Mouse (Mus musculus): ENCODE data around the gene Pilra. TPM values are rescaled to one million over a fixed set of nuclear protein-coding genes. Genes with fewer than 3 reads are reported as not detected.

Pilra gene
- polyA plus RNA-seq, 1 experiment = 0.53 TPM

DNA sequence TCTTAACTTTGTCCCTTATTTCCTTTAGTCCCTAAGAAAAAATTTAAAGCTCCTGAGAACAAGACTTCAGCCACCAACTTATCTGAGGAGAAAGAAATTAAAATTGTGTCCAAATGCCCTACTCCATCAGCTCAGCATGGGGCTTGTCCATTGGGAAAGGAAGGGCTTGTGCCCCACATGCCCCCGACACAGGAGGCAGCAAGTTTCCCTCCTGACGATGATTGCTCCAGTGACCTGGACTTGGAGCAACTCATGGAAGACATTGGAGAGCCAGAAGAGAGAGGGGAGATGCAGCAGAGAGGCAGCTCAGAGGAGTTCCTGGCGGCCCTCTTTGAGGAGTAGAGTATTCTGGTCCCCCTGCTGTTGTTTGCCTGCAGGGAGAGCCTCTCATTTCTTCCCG is 14.0 kb downstream of the Pilra start:
- Histone ChIP-seq H3K27ac (ENCODE audit: insufficient read depth, low read length) (no peak overlapping the region), H3K4me1 (ENCODE audit: control insufficient read depth, insufficient read depth, low read length) (no peaks in the 10 kb centered on the region), H3K4me3 (ENCODE audit: insufficient read depth, low read length) (no peak overlapping the region)
- no peak for TF ChIP-seq POLR2A (IDR thresholded peaks at IDR 0.05; ENCODE audit: low read depth, low read length)
- no peak for TF ChIP-seq CTCF (IDR thresholded peaks at IDR 0.05; ENCODE audit: borderline replicate concordance, insufficient read depth, low read length)

DNA sequence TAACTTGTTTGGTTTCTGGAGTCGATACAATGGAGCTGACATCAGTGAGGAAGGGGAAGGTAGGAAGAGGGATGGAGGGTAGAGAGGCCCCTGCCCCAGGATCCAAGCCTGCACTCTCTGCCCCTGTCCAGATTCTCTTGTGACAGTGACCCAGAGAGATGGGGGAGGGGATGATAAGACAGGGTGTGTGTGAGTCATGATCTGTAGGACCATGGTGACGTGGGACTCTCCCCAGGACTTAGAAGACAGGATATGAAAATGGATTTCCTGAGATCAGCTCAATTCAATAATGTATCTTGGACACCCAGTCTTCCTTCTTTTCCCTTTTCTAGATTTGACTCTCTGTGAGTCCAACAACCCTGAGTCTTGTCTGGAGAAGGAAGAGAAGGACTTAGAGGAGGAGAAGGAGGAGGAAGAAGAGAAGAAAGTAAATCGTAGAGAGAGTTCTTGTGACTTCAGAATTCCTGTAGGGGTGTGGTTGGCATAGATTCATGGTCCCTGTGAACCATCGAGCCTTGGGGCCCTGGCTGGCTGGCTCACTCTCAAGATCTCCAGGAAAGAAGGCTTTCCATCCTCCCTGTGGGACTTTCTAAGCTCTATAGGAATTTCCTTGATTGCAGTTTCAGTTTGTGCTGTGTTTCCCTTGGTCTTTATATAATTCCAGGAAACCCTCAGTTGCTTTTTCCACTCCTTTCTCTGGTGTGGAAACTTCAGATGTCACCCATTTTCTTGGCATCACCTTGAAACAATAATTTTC is 18.4 kb downstream of the Pilra start:
- no peaks in the 10 kb centered on the region for H3K4me1 ChIP-seq (ENCODE audit: control insufficient read depth, insufficient read depth, low read length)
- H3K4me3 ChIP-seq (ENCODE audit: insufficient read depth, low read length) = no peak overlapping the region
- TF ChIP-seq CTCF (IDR thresholded peaks at IDR 0.05; ENCODE audit: borderline replicate concordance, insufficient read depth, low read length) = no peak
- H3K27ac ChIP-seq (ENCODE audit: insufficient read depth, low read length) = no peak overlapping the region

DNA sequence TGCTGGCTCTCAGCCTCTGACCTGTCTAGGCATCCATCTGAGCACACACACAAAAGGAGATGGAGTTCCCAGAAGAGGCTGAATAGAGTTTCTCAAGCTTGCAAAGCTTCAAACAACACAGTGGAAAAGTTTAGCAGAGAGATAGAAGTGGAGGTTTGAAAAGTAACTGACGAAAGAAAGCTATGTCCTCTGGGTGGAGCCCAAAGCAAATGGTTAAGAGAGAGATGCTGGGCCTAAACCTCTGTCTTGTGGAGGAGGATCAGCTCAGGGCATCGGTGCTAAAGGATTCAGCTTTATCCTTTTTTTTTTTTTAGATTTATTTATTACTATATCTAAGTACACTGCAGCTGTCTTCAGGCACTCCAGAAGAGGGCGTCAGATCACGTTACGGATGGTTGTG is 27.8 kb downstream of the Pilra start:
- H3K27ac ChIP-seq (ENCODE audit: insufficient read depth, low read length) = no peak overlapping the region
- TF ChIP-seq CTCF (IDR thresholded peaks at IDR 0.05; ENCODE audit: borderline replicate concordance, insufficient read depth, low read length) (no peak), POLR2A (IDR thresholded peaks at IDR 0.05; ENCODE audit: low read depth, low read length) (no peak)
- H3K4me1 ChIP-seq (ENCODE audit: control insufficient read depth, insufficient read depth, low read length) = no peaks in the 10 kb centered on the region
- no peak overlapping the region for H3K4me3 ChIP-seq (ENCODE audit: insufficient read depth, low read length)

DNA sequence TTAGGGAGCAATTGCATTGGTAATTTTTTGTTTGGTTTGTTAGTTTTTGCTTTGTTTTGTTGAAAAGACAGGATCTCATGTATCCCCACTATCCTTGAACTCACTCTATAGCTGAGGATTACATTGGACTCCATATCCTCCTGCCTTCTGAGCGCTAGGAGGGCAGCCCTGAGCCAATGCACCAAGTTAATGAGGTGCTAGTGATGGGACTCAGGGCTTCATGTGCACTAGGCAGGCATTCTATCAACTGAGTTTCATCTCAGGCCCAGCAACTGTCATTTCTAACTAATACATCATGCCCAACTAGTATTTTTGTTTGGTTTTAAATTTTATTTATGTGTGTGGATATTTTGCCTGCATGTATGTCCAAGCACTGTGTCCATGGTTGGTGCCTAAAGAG is 29.9 kb downstream of the Pilra start:
- TF ChIP-seq POLR2A (IDR thresholded peaks at IDR 0.05; ENCODE audit: low read depth, low read length) = no peak
- no peak for TF ChIP-seq CTCF (IDR thresholded peaks at IDR 0.05; ENCODE audit: borderline replicate concordance, insufficient read depth, low read length)
- Histone ChIP-seq H3K4me3 (ENCODE audit: insufficient read depth, low read length) (no peak overlapping the region), H3K4me1 (ENCODE audit: control insufficient read depth, insufficient read depth, low read length) (no peaks in the 10 kb centered on the region), H3K27ac (ENCODE audit: insufficient read depth, low read length) (no peak overlapping the region)

DNA sequence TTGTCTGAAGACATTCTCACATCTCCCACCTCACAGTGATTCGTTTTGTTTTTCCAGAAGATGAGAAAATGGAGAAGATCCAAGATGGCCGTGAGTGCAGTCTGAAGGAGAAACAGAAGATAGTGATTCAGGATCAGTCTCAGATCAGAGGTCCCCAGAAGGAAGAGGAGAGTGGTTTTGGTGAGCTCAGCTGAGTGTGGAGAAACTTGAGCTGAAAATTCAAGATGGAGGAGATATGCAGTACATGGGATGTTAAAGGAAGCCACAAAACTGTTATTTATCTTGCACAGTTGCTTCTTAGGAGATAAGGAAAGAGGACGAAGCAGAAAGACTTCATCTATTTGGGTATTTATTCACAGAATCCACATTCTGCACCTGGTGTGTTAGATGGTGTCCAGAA is 35.2 kb downstream of the Pilra start:
- TF ChIP-seq CTCF (IDR thresholded peaks at IDR 0.05; ENCODE audit: borderline replicate concordance, insufficient read depth, low read length) (no peak), POLR2A (IDR thresholded peaks at IDR 0.05; ENCODE audit: low read depth, low read length) (no peak)
- Histone ChIP-seq H3K4me1 (ENCODE audit: control insufficient read depth, insufficient read depth, low read length) (0 out of 2 replicates have a peak, but pooled peaks cover 5% of the 10 kb centered on the region), H3K4me3 (ENCODE audit: insufficient read depth, low read length) (no peak overlapping the region), H3K27ac (ENCODE audit: insufficient read depth, low read length) (no peak overlapping the region)

DNA sequence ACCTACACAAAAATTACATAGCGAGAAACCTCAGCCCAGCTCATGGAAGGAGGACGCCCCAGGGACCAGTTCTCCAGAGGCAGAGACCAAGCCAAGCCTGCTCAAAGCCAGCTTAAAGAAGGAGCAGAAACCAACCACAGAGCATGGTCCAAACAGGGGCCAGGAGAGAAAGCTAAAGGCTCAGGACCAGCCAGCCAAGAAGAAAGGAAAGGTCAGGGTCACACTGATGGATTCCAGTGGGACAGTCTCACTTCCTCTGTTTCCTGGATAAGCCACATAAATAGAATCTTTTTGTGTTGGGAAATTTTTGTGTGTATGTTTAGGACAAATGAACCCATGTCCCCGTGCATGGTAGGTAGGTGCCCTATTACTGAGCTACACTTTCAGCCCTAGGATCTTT is 39.5 kb downstream of the Pilra start:
- Histone ChIP-seq H3K4me1 (ENCODE audit: control insufficient read depth, insufficient read depth, low read length) (0 out of 2 replicates have a peak, but pooled peaks cover 5% of the 10 kb centered on the region), H3K27ac (ENCODE audit: insufficient read depth, low read length) (no peak overlapping the region), H3K4me3 (ENCODE audit: insufficient read depth, low read length) (no peak overlapping the region)
- no peak for TF ChIP-seq POLR2A (IDR thresholded peaks at IDR 0.05; ENCODE audit: low read depth, low read length)
- no peak for TF ChIP-seq CTCF (IDR thresholded peaks at IDR 0.05; ENCODE audit: borderline replicate concordance, insufficient read depth, low read length)

DNA sequence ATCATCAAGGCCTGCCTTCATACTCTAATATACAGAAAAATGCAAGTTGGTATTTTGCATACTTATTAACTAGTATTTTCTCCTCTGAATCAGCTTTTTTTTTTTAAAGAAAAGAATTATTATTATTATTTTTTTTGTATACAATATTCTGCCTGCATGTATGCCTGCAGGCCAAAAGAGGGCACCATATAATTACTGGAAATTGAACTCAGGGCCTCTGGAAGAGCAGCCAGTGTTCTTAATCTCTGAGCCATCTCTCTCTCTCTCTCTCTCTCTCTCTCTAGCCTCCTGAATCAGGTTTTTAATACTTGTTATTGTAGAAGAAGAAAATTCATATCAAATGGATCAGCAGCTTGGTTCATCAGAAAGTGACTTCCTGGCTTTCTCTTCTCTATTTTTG is 44.5 kb downstream of the Pilra start:
- no peak overlapping the region for H3K27ac ChIP-seq (ENCODE audit: insufficient read depth, low read length)
- no peak for TF ChIP-seq CTCF (IDR thresholded peaks at IDR 0.05; ENCODE audit: borderline replicate concordance, insufficient read depth, low read length)
- no peak for TF ChIP-seq POLR2A (IDR thresholded peaks at IDR 0.05; ENCODE audit: low read depth, low read length)
- H3K4me3 ChIP-seq (ENCODE audit: insufficient read depth, low read length) = no peak overlapping the region

DNA sequence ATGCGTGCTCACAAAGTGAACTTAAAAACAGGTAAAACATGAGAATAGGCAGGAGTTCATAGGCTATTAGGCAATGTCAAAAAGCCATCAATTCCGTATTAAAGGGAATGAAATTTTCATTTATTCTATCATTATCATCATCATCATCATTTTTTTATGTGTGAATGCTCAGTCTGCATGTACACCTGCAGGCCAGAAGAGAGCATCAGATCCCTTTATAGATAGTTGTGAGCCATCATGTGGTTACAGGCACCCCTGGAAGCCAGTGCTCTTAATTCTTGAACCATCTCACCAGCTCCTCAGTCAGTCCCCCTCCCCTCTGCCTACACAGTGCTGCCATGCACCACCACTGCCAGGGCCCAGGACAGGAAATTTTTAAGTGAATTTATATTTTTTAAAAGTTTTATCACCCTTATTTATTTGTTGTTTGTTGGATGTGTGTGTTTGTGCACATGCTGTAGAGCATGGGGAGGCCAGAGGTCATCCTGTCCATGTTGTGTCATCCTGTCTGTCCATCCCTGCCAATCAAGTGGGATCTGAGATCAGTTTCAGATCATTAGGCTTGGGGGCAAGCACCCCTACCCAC is 47.0 kb downstream of the Pilra start:
- H3K27ac ChIP-seq (ENCODE audit: insufficient read depth, low read length) = no peak overlapping the region
- TF ChIP-seq POLR2A (IDR thresholded peaks at IDR 0.05; ENCODE audit: low read depth, low read length) = no peak
- no peak for TF ChIP-seq CTCF (IDR thresholded peaks at IDR 0.05; ENCODE audit: borderline replicate concordance, insufficient read depth, low read length)
- no peak overlapping the region for H3K4me3 ChIP-seq (ENCODE audit: insufficient read depth, low read length)
- peaks cover 4% of the 10 kb centered on the region; the same call in 1 of the 2 replicates for H3K4me1 ChIP-seq (ENCODE audit: control insufficient read depth, insufficient read depth, low read length)

More for the DNA sequence above, 44.5 kb downstream of the Pilra start:
- 0 out of 2 replicates have a peak, but pooled peaks cover 1% of the 10 kb centered on the region for H3K4me1 ChIP-seq (ENCODE audit: control insufficient read depth, insufficient read depth, low read length)

DNA sequence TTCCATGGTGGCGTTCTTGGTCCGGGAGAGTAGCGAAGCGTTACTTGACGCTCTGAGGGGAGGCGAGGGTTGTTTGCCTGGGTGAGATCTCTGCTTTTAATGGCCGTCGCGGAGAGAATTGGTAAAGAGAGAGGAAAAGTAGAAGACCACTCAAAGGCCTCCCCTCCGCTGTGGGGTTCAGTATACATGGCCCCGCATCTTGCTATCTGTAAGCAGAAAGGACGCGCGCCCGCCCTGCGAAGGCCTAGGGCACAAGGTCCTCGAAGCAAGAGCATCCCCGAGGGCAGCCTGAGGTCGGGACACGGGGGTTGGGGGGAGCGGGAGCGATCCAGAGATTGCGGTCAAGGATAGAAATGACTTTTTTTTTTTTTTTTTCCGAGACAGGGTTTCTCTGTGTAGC is 47.9 kb downstream of the Pilra start:
- no peak overlapping the region for H3K4me3 ChIP-seq (ENCODE audit: insufficient read depth, low read length)
- H3K27ac ChIP-seq (ENCODE audit: insufficient read depth, low read length) = no peak overlapping the region
- TF ChIP-seq CTCF (IDR thresholded peaks at IDR 0.05; ENCODE audit: borderline replicate concordance, insufficient read depth, low read length) = no peak
- TF ChIP-seq POLR2A (IDR thresholded peaks at IDR 0.05; ENCODE audit: low read depth, low read length) = no peak
- H3K4me1 ChIP-seq (ENCODE audit: control insufficient read depth, insufficient read depth, low read length) = peaks cover 4% of the 10 kb centered on the region; the same call in 1 of the 2 replicates
